Mouse (Mus musculus): ENCODE results near the gene Mapre3.
A peak's percentile ranks its signal among the peaks of the same experiment; 100 is the strongest.

The Mapre3 gene

DNA sequence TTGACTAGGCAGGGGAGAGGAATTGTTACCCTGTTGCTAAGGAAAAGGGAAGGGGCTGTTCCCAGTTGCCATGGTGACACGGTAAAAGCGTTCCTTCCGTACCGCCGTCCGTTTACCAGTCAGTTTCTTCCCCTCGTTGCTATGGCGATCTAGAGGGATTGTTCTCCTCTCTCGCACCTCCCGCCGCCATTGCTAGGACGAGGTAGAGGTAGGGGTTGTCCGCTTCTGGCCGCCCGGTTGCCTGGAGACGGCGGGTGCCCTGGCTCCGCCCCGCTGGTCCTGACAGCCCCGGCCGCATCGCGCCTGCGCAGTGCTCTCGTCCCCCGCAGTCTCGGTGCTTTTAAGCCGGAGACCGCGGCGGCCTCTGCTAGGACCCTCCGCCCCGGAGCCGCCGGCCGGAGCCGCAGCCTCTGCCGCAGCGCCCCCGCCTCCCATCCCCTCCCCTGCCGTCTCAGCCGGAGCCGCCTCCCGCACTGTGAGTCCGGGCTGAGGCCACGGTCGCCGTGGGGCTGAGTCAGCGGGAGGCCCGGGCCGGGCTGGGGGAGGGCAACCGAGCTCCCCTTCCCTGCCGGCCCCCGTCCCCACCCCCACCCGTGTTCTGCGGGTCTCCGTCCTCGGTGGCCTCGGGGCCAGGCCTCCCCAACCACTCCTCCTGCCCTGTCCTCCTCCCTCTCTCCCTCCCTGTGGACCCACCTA lies at the start of gene Mapre3:
Mapre3 (plus strand) TSS at position 218 of the 696 bp plus-strand sequence.
- peak; percentile 93 for DNase-seq (ENCODE audit: low read depth)

DNA sequence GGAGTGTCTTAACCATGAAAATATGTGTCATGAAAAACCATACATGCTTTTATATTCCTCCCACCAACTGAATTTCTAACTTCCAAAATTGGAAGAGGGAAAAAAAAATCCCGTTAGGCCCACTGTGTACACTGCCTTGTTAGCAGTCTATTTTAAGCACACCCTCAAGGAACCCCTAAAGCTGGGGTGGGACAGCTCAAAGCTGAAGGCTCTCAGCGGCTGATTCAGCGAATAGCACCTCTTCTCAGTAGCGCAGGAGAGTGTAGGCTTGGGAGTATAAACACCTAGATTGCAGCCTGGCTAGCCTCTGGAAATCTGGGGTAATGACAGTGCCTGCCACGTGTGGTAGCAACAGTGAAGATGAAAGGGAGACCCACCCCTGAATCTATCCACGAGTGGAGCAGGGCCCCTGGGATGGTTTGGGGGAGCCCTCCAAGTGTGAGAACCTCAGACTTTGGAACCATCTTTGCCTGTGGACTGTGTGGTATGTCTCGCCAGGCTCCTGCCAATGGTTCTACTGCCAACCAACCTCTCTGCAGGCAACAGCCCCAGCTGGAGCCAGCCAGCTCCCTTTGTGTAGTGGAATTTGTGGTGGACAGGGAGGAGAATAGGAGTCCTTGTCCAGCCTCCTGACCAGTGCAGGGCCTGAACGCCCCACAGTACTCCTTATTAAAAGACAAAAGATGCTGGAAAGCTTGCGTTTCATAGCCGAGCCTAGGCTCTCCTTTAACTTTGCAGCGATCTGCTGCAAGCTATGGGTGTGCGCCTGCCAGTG lies 48.7 kb upstream of the Mapre3 start:
- DNase-seq (ENCODE audit: low read depth) = no peak

DNA sequence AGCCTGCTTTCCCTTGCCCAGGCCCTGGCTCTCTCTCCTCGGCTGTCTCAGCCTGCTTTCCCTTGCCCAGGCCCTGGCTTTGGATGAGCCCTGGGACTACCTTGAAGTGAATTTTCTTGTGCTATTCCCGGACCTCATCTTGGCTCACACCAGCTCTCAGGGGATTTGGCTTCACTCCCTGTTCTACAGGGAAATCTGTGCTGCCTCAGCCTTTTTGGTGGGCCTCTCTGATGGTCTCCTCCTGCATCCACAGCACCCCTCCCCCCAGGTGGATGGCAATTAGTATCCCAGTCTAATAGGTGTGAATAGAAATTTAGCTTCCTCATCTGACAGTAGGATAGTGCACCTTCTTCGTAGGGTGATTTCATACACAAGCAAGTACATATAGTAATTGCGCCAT lies 46.4 kb upstream of the Mapre3 start:
- peak; percentile 31 for DNase-seq (ENCODE audit: low read depth)

DNA sequence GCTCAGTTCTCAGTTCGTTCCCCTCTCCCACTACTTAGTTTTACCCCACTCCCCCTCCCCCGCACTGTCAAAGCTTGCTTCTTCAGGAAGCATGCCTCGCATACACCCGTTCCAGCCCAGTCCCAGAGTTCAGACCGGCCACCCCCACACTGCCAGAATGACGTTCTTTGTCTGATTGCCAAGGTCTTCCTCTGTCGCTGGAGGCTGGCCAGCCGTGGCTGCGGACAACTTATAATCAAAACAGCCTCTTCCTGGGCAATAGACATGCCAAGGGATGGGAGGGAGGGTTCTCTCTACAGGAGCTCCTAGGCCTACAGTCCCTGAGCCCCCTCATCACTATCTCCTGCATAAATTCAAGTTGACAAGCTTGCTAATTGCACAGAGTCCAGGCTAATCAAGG lies 45.8 kb upstream of the Mapre3 start:
- peak; percentile 73 for DNase-seq (ENCODE audit: low read depth)

DNA sequence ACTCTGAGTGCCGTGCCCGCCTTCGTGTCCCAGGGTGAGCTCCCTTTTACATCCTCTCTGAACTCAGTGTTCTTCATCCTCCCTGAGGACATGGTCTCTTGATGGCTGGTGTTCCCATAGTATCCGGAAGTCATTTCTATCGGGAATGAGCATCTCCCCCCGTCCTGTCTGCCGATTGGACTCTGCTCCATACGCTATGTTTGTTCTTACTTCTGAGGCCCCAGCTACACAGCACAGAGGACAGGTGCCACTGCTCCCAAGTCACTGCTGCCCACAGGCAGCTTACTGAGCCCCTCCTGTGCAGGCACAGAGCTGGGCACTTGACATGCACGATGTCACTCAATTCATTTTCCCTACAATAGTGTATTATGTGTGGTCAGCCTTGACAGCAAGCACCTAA lies 45.4 kb upstream of the Mapre3 start:
- no peak for DNase-seq (ENCODE audit: low read depth)

DNA sequence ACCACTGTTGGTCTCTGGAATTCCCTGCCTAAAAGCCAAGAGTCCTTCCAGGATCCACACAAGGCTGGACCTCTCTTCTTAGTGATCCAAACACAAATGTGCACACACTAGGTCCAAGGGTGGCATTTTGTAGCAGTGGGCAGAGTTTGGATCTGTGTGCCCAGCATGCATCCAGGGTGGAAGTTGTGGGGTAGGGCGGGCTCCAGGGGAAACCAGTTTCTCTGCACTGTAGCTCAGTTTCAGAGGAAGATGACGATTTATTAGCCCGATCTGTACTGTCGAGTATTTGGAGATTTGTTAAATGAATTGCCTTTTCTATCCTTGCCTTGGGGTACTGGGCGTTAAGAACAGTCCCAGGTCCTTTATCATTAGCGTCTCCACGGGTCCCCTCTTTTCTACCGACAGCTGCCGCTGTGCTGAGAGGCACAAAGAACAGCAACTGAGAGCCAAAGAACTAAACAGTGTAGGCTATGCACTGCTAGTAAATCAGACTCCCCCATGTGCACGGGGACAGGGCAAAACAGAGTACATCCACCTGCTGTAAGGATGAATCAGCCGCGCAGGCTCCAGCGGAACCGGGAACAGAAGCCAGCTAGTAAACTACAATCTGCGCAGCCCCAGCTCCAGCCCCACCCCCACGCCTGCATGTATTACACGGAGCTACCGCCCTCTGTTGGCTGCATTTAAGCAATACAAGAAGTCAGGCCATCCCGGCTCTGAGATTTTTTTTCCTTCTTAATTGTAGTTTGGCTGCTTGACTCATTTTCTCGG lies 39.7 kb upstream of the Mapre3 start:
- DNase-seq (ENCODE audit: low read depth) = peak; percentile 94

DNA sequence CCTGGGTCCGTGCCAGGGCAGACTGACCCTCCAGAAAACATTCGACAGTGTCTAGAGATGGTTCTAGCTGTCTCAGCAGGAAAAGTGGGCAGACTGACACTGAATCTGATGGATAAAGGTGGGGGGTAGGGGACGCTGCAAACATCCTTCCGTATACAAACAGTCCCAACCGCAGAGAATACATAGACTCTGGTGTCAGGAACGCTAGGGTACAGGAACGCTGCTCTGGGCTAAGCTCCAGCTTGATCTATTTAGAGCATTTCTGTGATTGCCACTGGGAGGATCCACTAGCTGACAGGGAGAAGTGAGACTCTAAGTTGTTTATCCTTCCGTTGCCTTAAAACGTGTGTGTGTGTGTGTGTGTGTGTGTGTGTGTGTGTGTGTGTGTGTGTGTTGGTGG lies 33.7 kb upstream of the Mapre3 start:
- no peak for DNase-seq (ENCODE audit: low read depth)

DNA sequence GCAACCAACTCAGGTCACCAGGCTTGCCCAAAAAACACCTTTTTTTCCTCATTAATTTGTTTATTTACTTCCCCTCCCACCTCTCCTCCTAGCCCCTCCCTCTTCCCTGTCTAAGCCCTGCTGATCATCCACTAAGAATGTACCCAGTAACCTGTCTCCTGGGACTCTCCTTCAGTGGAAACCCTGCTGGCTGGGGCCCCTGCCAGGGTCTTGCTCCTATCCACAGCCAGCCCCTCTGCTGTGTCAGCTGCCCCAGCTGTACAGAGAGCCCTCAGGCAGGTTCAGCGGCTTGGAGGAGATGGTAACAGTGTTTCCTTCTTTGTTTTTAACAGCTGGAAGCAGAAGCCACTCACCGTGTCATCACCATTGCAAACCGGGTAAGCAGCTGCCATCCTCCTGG lies 33.3 kb upstream of the Mapre3 start:
- peak; percentile 36 for DNase-seq (ENCODE audit: low read depth)

DNA sequence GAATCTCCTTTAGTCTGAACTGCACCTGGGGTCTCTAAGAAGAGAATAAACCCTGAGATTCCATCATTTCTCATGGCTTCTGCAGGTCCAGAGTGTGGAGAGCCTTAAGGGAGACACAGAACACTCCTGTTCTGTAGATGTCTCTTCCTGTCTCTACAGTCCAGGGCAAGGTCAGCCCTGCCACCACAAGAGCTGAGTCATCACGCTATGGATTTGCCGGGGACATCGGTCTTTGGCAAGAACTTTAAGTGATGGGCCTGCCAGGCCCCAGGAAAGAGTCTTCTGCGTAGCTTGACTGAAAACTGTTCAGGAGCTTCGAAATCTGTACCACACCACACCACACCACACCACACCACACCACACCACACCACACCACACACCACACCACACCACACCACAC lies 27.1 kb upstream of the Mapre3 start:
- DNase-seq (ENCODE audit: low read depth) = no peak

DNA sequence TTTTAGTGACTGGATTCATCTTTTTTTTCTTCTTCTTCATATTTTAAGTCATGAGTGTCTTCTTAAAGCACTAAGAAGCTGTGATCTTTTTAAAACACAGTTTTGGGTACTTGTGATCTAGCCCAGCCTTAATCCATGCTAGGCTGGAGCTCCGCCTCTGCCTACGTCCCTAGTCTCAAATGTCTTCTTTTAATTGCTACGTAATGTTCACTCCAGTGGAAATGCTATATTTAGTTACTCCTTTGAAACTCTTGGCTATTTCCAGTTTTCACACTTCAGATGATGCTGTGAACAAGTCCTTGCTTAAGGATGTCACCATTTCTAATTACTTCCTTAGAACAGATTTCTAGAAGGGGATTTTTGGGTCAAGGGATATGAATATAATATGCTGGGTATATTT lies 24.4 kb upstream of the Mapre3 start:
- DNase-seq (ENCODE audit: low read depth) = no peak

DNA sequence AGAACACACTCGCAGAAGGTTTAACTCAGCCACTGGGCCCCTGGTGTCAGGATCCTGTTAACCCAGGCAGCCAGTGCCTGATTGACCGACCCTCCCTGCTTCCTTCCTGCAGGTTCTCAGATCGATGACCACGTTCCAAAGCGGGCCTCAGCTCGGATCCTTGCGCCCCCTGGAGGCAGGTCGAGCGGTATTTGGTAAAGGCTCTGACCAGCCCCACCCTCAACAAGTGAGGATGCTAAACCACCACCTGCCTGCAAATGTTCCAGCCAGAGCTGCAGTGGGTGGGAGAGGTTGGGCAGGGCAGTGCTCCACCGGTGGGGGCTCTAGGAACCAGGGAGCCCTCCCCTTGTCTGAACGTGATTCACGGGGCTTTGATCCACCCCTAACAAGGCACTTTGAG lies 18.3 kb upstream of the Mapre3 start:
- DNase-seq (ENCODE audit: low read depth) = peak; percentile 84

DNA sequence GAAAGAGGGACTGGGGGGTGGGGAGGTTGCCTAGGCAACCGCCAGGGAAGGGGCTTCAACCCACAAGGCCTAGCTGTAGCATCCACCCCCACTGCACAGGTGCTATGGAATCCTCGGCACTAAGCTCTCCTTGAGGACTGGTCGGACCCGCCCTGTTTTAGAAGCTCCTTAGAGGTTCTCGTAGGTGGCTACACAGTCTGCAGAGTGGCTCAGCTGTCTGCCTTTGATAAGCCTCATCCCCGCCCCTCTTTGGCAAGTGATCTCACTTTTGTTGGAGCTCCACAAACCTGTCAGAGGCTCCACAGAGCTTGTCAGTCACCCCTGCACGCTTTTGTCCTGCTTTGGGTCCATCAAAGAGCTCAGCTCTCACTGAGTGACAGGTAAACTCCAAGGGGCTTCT lies 17.0 kb upstream of the Mapre3 start:
- DNase-seq (ENCODE audit: low read depth) = no peak

DNA sequence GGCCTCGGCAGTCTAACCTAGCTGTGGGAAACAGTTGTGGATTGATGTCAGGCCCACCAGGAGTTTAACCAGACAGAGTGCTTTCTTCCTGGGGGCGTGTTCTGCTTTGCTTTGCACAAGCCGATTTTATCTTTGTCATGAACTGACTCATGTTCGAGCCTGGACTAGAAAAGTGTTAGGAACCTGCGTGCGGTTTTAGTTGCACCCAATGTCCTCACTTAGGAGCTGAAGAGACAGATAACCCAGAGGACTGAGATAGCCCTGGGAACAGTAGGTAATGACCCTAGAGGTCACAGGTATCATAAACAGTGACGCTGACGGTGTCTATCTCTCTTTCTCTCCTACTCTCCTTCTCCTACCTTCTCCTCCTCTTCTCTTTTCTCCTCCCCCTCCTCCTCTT lies 16.5 kb upstream of the Mapre3 start:
- DNase-seq (ENCODE audit: low read depth) = no peak

DNA sequence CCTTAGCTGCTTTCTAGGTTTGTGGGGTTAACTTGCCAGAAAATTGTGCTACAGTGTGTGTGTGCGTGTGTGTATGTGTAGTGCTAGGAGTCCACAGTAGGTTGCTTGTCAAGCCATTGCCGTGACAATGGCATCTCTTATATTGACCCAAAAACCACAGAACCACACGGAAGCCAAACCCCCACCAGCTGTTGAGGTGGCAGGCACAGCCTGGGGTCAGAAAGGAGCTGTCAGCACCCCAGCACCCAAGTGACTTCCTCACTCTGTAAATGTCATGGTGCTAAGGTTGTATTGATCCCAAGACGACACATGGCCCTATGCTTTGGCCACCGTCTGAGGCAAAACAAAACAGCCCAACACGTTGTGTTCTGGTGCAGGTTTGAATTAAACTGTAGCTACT lies 15.5 kb upstream of the Mapre3 start:
- no peak for DNase-seq (ENCODE audit: low read depth)

DNA sequence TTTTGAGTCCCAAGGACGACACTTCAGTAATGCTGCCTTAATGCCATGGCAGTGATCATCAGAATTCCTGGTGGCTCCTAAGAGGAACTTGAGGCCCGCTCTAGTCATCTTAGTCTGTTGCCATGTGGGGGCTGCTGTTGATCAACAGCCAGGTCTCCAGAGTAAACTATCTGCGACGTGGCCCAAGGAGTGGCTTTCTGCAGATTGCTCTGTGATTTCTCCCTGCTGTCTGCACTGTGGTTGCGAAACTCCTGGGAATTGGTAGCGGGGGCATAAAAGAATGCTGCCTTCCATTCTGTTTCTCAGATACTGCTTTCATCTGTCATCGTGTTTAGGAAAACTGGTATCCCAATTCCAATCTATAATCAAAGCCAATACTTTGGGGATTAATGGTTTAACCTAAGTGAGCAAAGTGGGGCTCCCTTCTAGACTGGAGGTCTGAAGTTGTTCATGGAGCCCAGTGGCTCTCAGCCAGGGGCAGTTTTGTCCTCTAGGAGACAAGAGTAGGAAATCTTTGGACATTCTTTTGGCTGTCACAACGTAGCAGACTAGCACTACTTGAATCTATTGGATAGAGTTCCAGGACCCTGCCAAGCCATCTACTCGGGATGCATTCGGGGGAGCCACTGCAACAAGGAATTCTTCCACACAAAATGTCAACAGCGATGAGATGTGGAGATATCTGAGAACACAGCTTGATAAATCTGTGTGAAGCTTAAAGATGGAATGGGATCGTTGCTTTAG lies 11.5 kb upstream of the Mapre3 start:
- DNase-seq (ENCODE audit: low read depth) = no peak

DNA sequence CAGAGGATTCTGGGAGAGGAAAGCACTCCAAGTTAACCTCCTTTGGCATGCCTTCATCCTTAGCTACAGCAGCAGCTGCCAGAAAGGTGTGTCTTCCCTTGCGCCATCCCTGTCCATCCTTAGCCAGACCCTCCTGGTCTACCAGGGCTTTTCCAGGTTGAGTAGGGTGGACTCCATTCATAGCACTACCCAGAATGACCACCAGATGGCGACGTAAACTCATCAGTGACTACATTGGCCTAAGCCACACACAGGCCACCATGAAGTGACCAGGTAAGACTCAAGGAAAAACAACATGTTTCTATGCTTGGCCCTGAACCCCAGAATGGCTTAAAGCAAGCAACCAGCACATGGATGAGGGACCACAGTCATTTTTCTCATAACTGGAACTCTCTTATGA lies 8.3 kb upstream of the Mapre3 start:
- peak; percentile 93 for DNase-seq (ENCODE audit: low read depth)

DNA sequence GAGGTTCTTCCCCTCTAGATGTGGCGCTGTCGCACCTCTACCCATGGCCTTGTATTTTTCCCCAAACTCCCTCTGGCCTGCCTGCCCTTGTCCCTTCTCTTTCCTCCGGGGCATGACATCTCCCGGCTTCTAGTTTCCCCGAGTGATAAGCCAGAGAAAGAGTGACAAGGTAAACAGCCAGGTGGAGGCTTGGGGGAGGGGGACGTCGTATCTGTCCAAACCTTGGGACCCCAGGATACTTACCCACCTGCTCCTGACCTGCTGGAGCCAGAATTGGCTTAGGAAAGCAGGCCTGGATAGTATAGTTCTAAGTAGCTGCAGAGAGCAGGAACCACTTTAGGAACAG lies 652 bp downstream of the Mapre3 start:
- DNase-seq (ENCODE audit: low read depth) = no peak

DNA sequence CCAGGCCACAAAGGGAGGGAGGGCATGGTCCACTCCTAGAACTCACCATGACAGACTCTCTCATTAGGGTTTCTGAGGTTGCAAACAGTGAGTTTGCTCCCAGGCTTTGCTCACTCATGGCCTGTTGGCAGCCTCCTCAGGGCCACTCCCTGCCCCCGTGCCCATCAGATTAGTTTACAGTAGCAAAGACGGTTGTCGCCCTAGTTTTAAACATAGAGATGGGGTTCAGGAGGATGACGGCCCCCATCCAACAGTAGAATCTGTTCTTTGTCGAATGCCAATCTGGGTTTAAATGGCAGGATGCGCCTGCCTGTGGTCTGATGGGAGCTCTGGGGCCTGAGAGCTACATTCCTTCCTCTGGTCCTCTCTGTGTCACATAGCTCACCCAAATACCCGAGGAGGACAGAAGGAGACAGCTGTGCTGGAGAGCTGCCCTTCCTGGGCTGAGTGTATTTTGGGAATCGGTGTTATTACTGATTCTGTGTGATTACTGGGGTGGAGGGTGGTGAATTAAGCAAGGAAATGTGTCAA lies 1.9 kb downstream of the Mapre3 start:
- DNase-seq (ENCODE audit: low read depth) = no peak

DNA sequence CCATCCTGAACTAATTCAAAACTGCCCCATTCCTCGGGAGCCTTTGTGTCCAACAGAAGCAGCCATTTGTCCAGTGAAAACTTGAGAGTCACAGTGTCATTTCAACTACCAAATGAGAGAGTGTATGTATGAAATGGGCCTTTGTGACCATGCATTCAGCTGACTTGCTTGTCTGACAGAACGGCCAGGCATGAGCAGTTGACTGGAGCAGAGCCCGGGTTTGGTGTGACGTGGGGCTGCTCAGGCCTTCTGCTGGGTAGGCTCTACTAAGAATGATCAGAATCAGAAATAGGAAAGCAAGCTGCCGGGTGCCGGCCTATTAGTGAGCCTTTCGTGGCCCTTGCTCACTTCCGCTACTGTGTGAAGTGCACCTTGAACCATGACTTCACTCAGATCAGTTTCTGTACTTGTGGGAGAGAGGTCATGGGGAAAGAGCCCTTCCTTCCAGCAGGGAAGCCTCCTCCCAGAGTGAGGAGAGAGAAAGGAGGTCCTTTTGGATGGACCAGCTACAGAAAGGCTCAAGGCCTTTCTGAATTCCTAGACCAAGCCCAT lies 4.4 kb downstream of the Mapre3 start:
- DNase-seq (ENCODE audit: low read depth) = no peak

DNA sequence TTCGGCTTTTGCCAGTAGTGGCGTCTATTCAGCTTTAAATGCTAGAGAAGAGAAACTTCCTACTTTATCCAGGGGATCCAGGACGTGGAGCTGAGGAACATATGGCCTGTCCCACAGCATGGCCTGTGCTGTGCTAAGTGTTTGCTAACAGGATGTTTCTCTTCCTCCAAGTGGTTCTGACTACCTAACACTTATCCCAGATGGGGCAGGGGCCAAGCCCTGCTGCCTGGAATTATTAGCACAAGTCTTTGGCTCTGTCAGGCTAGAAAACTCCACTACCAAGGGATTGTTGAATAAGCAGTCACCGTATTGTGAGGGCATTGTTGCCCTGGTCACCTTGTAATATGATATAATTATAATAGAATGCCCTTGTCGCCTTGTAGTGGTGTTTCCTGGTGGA lies 8.2 kb downstream of the Mapre3 start:
- DNase-seq (ENCODE audit: low read depth) = no peak

DNA sequence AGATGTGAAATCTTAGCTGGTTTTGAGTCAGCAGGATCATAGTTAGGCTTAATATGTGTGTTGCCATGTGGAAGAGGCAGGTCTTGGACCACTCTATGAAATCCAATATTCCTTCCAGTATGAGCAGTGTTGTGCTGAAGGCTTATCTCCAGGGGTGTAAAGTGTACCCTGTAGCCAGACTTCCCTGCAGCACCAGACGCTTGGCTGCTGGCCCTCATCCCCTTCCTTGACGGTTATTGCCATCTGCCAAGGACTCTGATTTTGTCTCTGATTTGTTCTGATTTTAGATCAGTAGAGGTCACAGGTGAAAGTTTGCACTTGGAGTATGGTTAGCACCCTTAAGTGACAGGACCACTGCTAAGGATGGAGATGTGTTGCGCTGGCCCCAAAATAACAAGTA lies 8.7 kb downstream of the Mapre3 start:
- DNase-seq (ENCODE audit: low read depth) = no peak

Data from NIH3T3 (cell line).